In genomic region chr4:141020220-141020619, GRCm38 (mm10) we compare ENCODE assay signal across 8 mouse cellular contexts. TPM values are rescaled to one million over a fixed set of nuclear protein-coding genes. Genes with fewer than 3 reads are reported as not detected.
DNase-seq lines count a peak whose midpoint lies in the region; ATAC-seq lines count a peak whose summit lies in the region.

No protein-coding gene starts in this region.

- H3K9me3 ChIP-seq in heart, embryonic 12.5 days (replicated peaks) = no peaks in the 10 kb centered on the region
- no peaks in the 10 kb centered on the region for H3K9me3 ChIP-seq in embryonic facial prominence, embryonic 10.5 days
- no peaks in the 10 kb centered on the region for H3K9me3 ChIP-seq in hindbrain, embryonic 11.5 days (ENCODE audit: control insufficient read depth, low read length)
- no peaks in the 10 kb centered on the region for H3K9me3 ChIP-seq in midbrain, embryonic 12.5 days

- H3K4me3 ChIP-seq in heart, embryonic 12.5 days = no peak overlapping the region
- H3K4me3 ChIP-seq in embryonic facial prominence, embryonic 10.5 days = peak overlapping the region; percentile 38; the same call in 1 of the 2 replicates
- H3K4me3 ChIP-seq in hindbrain, embryonic 11.5 days (ENCODE audit: low read depth, low read length) = no peak overlapping the region
- H3K4me3 ChIP-seq in midbrain, embryonic 12.5 days = no peak overlapping the region

- no peaks in the 10 kb centered on the region for H3K27me3 ChIP-seq in heart, embryonic 12.5 days (replicated peaks)
- no peaks in the 10 kb centered on the region for H3K27me3 ChIP-seq in embryonic facial prominence, embryonic 10.5 days (replicated peaks; ENCODE audit: low read depth, poor library complexity, severe bottlenecking)
- no peaks in the 10 kb centered on the region for H3K27me3 ChIP-seq in hindbrain, embryonic 11.5 days (ENCODE audit: control insufficient read depth, insufficient read depth, low read length)
- no peaks in the 10 kb centered on the region for H3K27me3 ChIP-seq in midbrain, embryonic 12.5 days

- no peak for DNase-seq in heart, postnatal 25 days (ENCODE audit: low spot score)
- no peak for DNase-seq in embryonic facial prominence, embryonic 10.5 days (ENCODE audit: low spot score)
- DNase-seq in hindbrain, embryonic 11.5 days (ENCODE audit: low spot score) = no peak
- no peak for DNase-seq in urinary bladder, postnatal 36 days (ENCODE audit: low spot score in 2 of 2)
- DNase-seq in adipocyte (ENCODE audit: low spot score) = no peak
- no peak for DNase-seq in urinary bladder, adult 18-20 months (ENCODE audit: low spot score in 2 of 2)

- peak overlapping the region; percentile 96 for H3K27ac ChIP-seq in heart, embryonic 12.5 days (ENCODE audit: poor library complexity, severe bottlenecking)
- peak overlapping the region; percentile 88 for H3K27ac ChIP-seq in embryonic facial prominence, embryonic 10.5 days (replicated peaks)
- H3K27ac ChIP-seq in hindbrain, embryonic 11.5 days (ENCODE audit: low read depth, low read length) = peak overlapping the region; percentile 89
- H3K27ac ChIP-seq in midbrain, embryonic 12.5 days (replicated peaks) = peak overlapping the region; percentile 92

- peaks cover 30% of the 10 kb centered on the region for H3K36me3 ChIP-seq in heart, embryonic 12.5 days
- H3K36me3 ChIP-seq in embryonic facial prominence, embryonic 10.5 days (replicated peaks) = peaks cover 88% of the 10 kb centered on the region
- H3K36me3 ChIP-seq in hindbrain, embryonic 11.5 days (ENCODE audit: control insufficient read depth, insufficient read depth, low read length) = peaks cover 12% of the 10 kb centered on the region; the same call in 1 of the 2 replicates
- H3K36me3 ChIP-seq in midbrain, embryonic 12.5 days = peaks cover 60% of the 10 kb centered on the region

- H3K9ac ChIP-seq in heart, embryonic 12.5 days = peak overlapping the region; percentile 62
- peak overlapping the region; percentile 50; the same call in 1 of the 2 replicates for H3K9ac ChIP-seq in hindbrain, embryonic 11.5 days (ENCODE audit: low read depth, low read length)
- H3K9ac ChIP-seq in midbrain, embryonic 12.5 days (replicated peaks) = peak overlapping the region; percentile 46; the same call in 1 of the 2 replicates

- peak overlapping the region; percentile 43 for H3K4me2 ChIP-seq in heart, embryonic 12.5 days
- no peak overlapping the region for H3K4me2 ChIP-seq in hindbrain, embryonic 11.5 days (replicated peaks; ENCODE audit: low read depth, low read length)
- H3K4me2 ChIP-seq in midbrain, embryonic 12.5 days (replicated peaks) = no peak overlapping the region

- 82% methylated on average over 17 of the region's 17 CpGs for WGBS in heart, embryonic 12.5 days
- 84% methylated on average over 17 of the region's 17 CpGs for WGBS in embryonic facial prominence, embryonic 10.5 days
- WGBS in hindbrain, embryonic 11.5 days = 76% methylated on average over 17 of the region's 17 CpGs
- WGBS in midbrain, embryonic 12.5 days = 94% methylated on average over 17 of the region's 17 CpGs

- peaks cover 68% of the 10 kb centered on the region for H3K4me1 ChIP-seq in heart, embryonic 12.5 days (replicated peaks)
- H3K4me1 ChIP-seq in embryonic facial prominence, embryonic 10.5 days = peaks cover 62% of the 10 kb centered on the region
- H3K4me1 ChIP-seq in hindbrain, embryonic 11.5 days (replicated peaks; ENCODE audit: control insufficient read depth, insufficient read depth, low read length) = peaks cover 19% of the 10 kb centered on the region
- H3K4me1 ChIP-seq in midbrain, embryonic 12.5 days = peaks cover 33% of the 10 kb centered on the region

- intact Hi-C loops in heart, postnatal 25 days (cut with DNase I) = no loop called here

- no peak for ATAC-seq in heart, embryonic 12.5 days (ENCODE audit: insufficient number of reproducible peaks, low FRiP score)
- ATAC-seq in hindbrain, embryonic 11.5 days (ENCODE audit: low FRiP score) = no peak
- no peak for ATAC-seq in midbrain, embryonic 12.5 days (ENCODE audit: low FRiP score, low read depth)

RNA-seq across cellular contexts. Expression of gene Mfap2, which starts 10.0 kb away (rescaled TPM):
- 245 and 246 TPM in 2 replicates for polyA plus RNA-seq in heart, embryonic 12.5 days (2016; fragmentation: Nextera tagmentation; extraction: Ambion mirVana)
- total RNA-seq in heart, postnatal 25 days (2021) = 1 to 10 TPM; 6.7 to 6.9 TPM
- 399 and 480 TPM in 2 replicates for polyA plus RNA-seq in embryonic facial prominence, embryonic 10.5 days (2016; fragmentation: Nextera tagmentation; extraction: Ambion mirVana)
- polyA plus RNA-seq in hindbrain, embryonic 11.5 days (2014; fragmentation: Nextera tagmentation; extraction: Ambion mirVana) = 266 and 286 TPM in 2 replicates
- polyA plus RNA-seq in midbrain, embryonic 12.5 days (2016; fragmentation: Nextera tagmentation; extraction: Ambion mirVana) = 240 and 287 TPM in 2 replicates

RNA-seq across cellular contexts. Expression of gene Atp13a2, which starts 33.5 kb away (rescaled TPM):
- 33.1 and 35.6 TPM in 2 replicates for polyA plus RNA-seq in heart, embryonic 12.5 days (2016; fragmentation: Nextera tagmentation; extraction: Ambion mirVana)
- 10 to 100 TPM; 16.5 to 19.4 TPM for total RNA-seq in heart, postnatal 25 days (2021)
- polyA plus RNA-seq in embryonic facial prominence, embryonic 10.5 days (2016; fragmentation: Nextera tagmentation; extraction: Ambion mirVana) = 42.4 and 43.2 TPM in 2 replicates
- 34.9 and 39.8 TPM in 2 replicates for polyA plus RNA-seq in hindbrain, embryonic 11.5 days (2014; fragmentation: Nextera tagmentation; extraction: Ambion mirVana)
- polyA plus RNA-seq in midbrain, embryonic 12.5 days (2016; fragmentation: Nextera tagmentation; extraction: Ambion mirVana) = 93.4 and 97.2 TPM in 2 replicates

RNA-seq across cellular contexts. Expression of gene Crocc, which starts 40.1 kb away (rescaled TPM):
- polyA plus RNA-seq in heart, embryonic 12.5 days (2016; fragmentation: Nextera tagmentation; extraction: Ambion mirVana) = 6.3 and 6.7 TPM in 2 replicates
- 1 to 10 TPM; 5.1 to 5.4 TPM for total RNA-seq in heart, postnatal 25 days (2021)
- polyA plus RNA-seq in embryonic facial prominence, embryonic 10.5 days (2016; fragmentation: Nextera tagmentation; extraction: Ambion mirVana) = 11.0 and 11.3 TPM in 2 replicates
- polyA plus RNA-seq in hindbrain, embryonic 11.5 days (2014; fragmentation: Nextera tagmentation; extraction: Ambion mirVana) = 6.3 and 7.6 TPM in 2 replicates
- 14.2 and 15.9 TPM in 2 replicates for polyA plus RNA-seq in midbrain, embryonic 12.5 days (2016; fragmentation: Nextera tagmentation; extraction: Ambion mirVana)

RNA-seq across cellular contexts. Expression of gene Necap2, which starts 57.9 kb away (rescaled TPM):
- polyA plus RNA-seq in heart, embryonic 12.5 days (2016; fragmentation: Nextera tagmentation; extraction: Ambion mirVana) = 43.2 and 44.3 TPM in 2 replicates
- total RNA-seq in heart, postnatal 25 days (2021) = 10 to 100 TPM; 17.2 TPM
- 65.6 and 69.4 TPM in 2 replicates for polyA plus RNA-seq in embryonic facial prominence, embryonic 10.5 days (2016; fragmentation: Nextera tagmentation; extraction: Ambion mirVana)
- polyA plus RNA-seq in hindbrain, embryonic 11.5 days (2014; fragmentation: Nextera tagmentation; extraction: Ambion mirVana) = 50.8 and 51.7 TPM in 2 replicates
- 54.7 and 56.8 TPM in 2 replicates for polyA plus RNA-seq in midbrain, embryonic 12.5 days (2016; fragmentation: Nextera tagmentation; extraction: Ambion mirVana)

RNA-seq across cellular contexts. Expression of gene Sdhb, which starts 59.2 kb away (rescaled TPM):
- polyA plus RNA-seq in heart, embryonic 12.5 days (2016; fragmentation: Nextera tagmentation; extraction: Ambion mirVana) = 746 and 756 TPM in 2 replicates
- 1,000 to 10,000 TPM; 1,213 to 1,269 TPM for total RNA-seq in heart, postnatal 25 days (2021)
- polyA plus RNA-seq in embryonic facial prominence, embryonic 10.5 days (2016; fragmentation: Nextera tagmentation; extraction: Ambion mirVana) = 432 and 438 TPM in 2 replicates
- 413 and 428 TPM in 2 replicates for polyA plus RNA-seq in hindbrain, embryonic 11.5 days (2014; fragmentation: Nextera tagmentation; extraction: Ambion mirVana)
- 394 and 399 TPM in 2 replicates for polyA plus RNA-seq in midbrain, embryonic 12.5 days (2016; fragmentation: Nextera tagmentation; extraction: Ambion mirVana)
